Mouse (Mus musculus) cerebellum, adult (tissue): ENCODE data around the gene Thbs2.
"Not testable (repeated sequence)": the region's sequence is repeated elsewhere in the genome, so short reads cannot be mapped to it uniquely, and the experiment has no call there.

Source experiments
- ATAC-seq: cut with Nextera tagmentation; 2 replicates; pipeline ENCODE4 v1.9.2; 2017; ENCODE audit warnings: mild to moderate bottlenecking, moderate library complexity, mixed read lengths; ENCODE audit not compliant: insufficient number of reproducible peaks, low FRiP score, low TSS enrichment

Thbs2 gene

GRCm38 (mm10) chr17:14640351-14641115 lies 53.5 kb downstream of the Thbs2 start:
- no peak for ATAC-seq

GRCm38 (mm10) chr17:14635546-14636323 lies 58.3 kb downstream of the Thbs2 start:
- no peak for ATAC-seq

GRCm38 (mm10) chr17:14628901-14629300 lies 65.1 kb downstream of the Thbs2 start:
- no peak for ATAC-seq

- ATAC-seq: no peak
Measured at GRCm38 (mm10) chr17:14627828-14628338, 66.2 kb downstream of the Thbs2 start.

GRCm38 (mm10) chr17:14624433-14624832 lies 69.6 kb downstream of the Thbs2 start:
- no peak for ATAC-seq

GRCm38 (mm10) chr17:14621006-14621405 lies 73.0 kb downstream of the Thbs2 start:
- not testable (repeated sequence) for ATAC-seq

- ATAC-seq: no peak
Measured at GRCm38 (mm10) chr17:14620037-14620436, 74.0 kb downstream of the Thbs2 start.

GRCm38 (mm10) chr17:14619038-14619437 lies 75.0 kb downstream of the Thbs2 start:
- ATAC-seq: no peak
